Mouse (Mus musculus) skeletal muscle tissue, adult 2 months (tissue): ENCODE measurements at regions not wholly inside any gene's neighbourhood (a gene's known extent, or its start where the extent isn't known, plus 50 kb on each side); places are given as distances from the start of the nearest gene placed in this dataset.

Experiments
- DNase-seq: peaks from one replicate; pipeline ENCODE4 v3.0.0-alpha.2; 2012; ENCODE audit warnings: low read depth, low spot score

GRCm38 (mm10) chr7:95810096-95810495, 360.9 kb upstream of the Tenm4 start:
- no peak for DNase-seq

- no peak for DNase-seq
These were observed 356.2 kb upstream of the Tenm4 start for GRCm38 (mm10) chr7:95814865-95815264.

GRCm38 (mm10) chr7:95823539-95823938, 347.5 kb upstream of the Tenm4 start:
- no peak for DNase-seq

GRCm38 (mm10) chr7:95829889-95830288, 341.2 kb upstream of the Tenm4 start:
- DNase-seq, result no peak

- DNase-seq, result no peak
These were observed 336.7 kb upstream of the Tenm4 start for GRCm38 (mm10) chr7:95834236-95834919.

- DNase-seq, result no peak
These were observed 330.6 kb upstream of the Tenm4 start for GRCm38 (mm10) chr7:95840476-95840875.

GRCm38 (mm10) chr7:95849874-95850273, 321.2 kb upstream of the Tenm4 start:
- DNase-seq, result no peak

GRCm38 (mm10) chr7:95852630-95853029, 318.4 kb upstream of the Tenm4 start:
- DNase-seq, result no peak

GRCm38 (mm10) chr7:95853225-95853812, 317.7 kb upstream of the Tenm4 start:
- DNase-seq, result no peak

GRCm38 (mm10) chr7:95858247-95858646, 312.8 kb upstream of the Tenm4 start:
- no peak for DNase-seq

- DNase-seq, result no peak
These were observed 306.8 kb upstream of the Tenm4 start for GRCm38 (mm10) chr7:95864233-95864632.

- no peak for DNase-seq
These were observed 305.8 kb upstream of the Tenm4 start for GRCm38 (mm10) chr7:95865270-95865669.

GRCm38 (mm10) chr7:95868753-95869152, 302.3 kb upstream of the Tenm4 start:
- no peak for DNase-seq

- DNase-seq, result no peak
These were observed 290.3 kb upstream of the Tenm4 start for GRCm38 (mm10) chr7:95880576-95881267.

- DNase-seq, result no peak
These were observed 269.5 kb upstream of the Tenm4 start for GRCm38 (mm10) chr7:95901524-95901923.

- DNase-seq, result no peak
These were observed 256.5 kb upstream of the Tenm4 start for GRCm38 (mm10) chr7:95914406-95915080.

GRCm38 (mm10) chr7:95919932-95920331, 251.1 kb upstream of the Tenm4 start:
- no peak for DNase-seq

GRCm38 (mm10) chr7:95924805-95925204, 246.2 kb upstream of the Tenm4 start:
- no peak for DNase-seq

GRCm38 (mm10) chr7:95926119-95927039, 244.7 kb upstream of the Tenm4 start:
- DNase-seq, result no peak

GRCm38 (mm10) chr7:95936599-95936998, 234.4 kb upstream of the Tenm4 start:
- no peak for DNase-seq

GRCm38 (mm10) chr7:95943420-95943819, 227.6 kb upstream of the Tenm4 start:
- no peak for DNase-seq
